Mouse (Mus musculus) neutrophil, adult 59 days (primary cell): ENCODE data around the gene Npvf. TPM values are rescaled to one million over a fixed set of nuclear protein-coding genes. Genes with fewer than 3 reads are reported as not detected.

Experiments
- total RNA-seq, 2 experiments: library from RNA; stranded (reverse); gene quantifications; 1 replicate in 1 of 2; 2 replicates in 1 of 2; pipeline ENCODE4 v1.2.4; 2023

Npvf gene
- total RNA-seq: not detected

GRCm38 (mm10) chr6:50654356-50654755 lies at the start of gene Npvf:
Gene Npvf, minus strand, starts transcription at chr6:50654439.

Other genes with a start within 250 kb of the Npvf start
- 1 to 10 TPM; 8.7 to 9.6 TPM for gene Osbpl3, start 198.2 kb downstream of the Npvf start, total RNA-seq
- 10 to 100 TPM; 18.0 to 20.2 TPM for gene Cycs, start 87.9 kb downstream of the Npvf start, total RNA-seq
- under 1 TPM; 0.71 to 0.80 TPM for gene 4921507P07Rik, start 57.8 kb downstream of the Npvf start, total RNA-seq